Mouse (Mus musculus): ENCODE measurements around the gene Sf3a3.
A peak's percentile ranks its signal among the peaks of the same experiment; 100 is the strongest.
"Not testable (repeated sequence)": the region's sequence is repeated elsewhere in the genome, so short reads cannot be mapped to it uniquely, and the experiment has no call there.

Gene Sf3a3

GRCm38 (mm10) chr4:124699791-124700190 lies 14.8 kb upstream of the Sf3a3 start:
- no peak for DNase-seq (ENCODE audit: low spot score in 2 of 2)

GRCm38 (mm10) chr4:124700248-124700971 lies 14.2 kb upstream of the Sf3a3 start, which contains the start of gene Fhl3:
Gene Fhl3, plus strand, starts transcription at chr4:124700701.
- DNase-seq (ENCODE audit: low spot score in 2 of 2): peak in 1 of 2 experiments; percentile 29

GRCm38 (mm10) chr4:124701052-124701845 lies 13.3 kb upstream of the Sf3a3 start:
- peak; percentile 38 to 41 for DNase-seq (ENCODE audit: low spot score in 2 of 2)

GRCm38 (mm10) chr4:124701916-124702315 lies 12.7 kb upstream of the Sf3a3 start:
- peak in 1 of 2 experiments; percentile 36 for DNase-seq (ENCODE audit: low spot score in 2 of 2)

GRCm38 (mm10) chr4:124703406-124703805 lies 11.2 kb upstream of the Sf3a3 start:
- no peak for DNase-seq (ENCODE audit: low spot score in 2 of 2)

GRCm38 (mm10) chr4:124703881-124704796 lies 10.4 kb upstream of the Sf3a3 start:
- no peak for DNase-seq (ENCODE audit: low spot score in 2 of 2)

- peak; percentile 40 to 53 for DNase-seq (ENCODE audit: low spot score in 2 of 2)
Measured at GRCm38 (mm10) chr4:124704797-124705474, 9.6 kb upstream of the Sf3a3 start.

GRCm38 (mm10) chr4:124705661-124706269 lies 8.8 kb upstream of the Sf3a3 start:
- no peak for DNase-seq (ENCODE audit: low spot score in 2 of 2)

GRCm38 (mm10) chr4:124707381-124708199 lies 7.0 kb upstream of the Sf3a3 start:
- DNase-seq (ENCODE audit: low spot score in 2 of 2): peak in 1 of 2 experiments; percentile 32

- DNase-seq (ENCODE audit: low spot score in 2 of 2): not testable (repeated sequence)
Measured at GRCm38 (mm10) chr4:124708200-124708517, 6.4 kb upstream of the Sf3a3 start.

- peak; percentile 84 for DNase-seq (ENCODE audit: low spot score in 2 of 2)
Measured at GRCm38 (mm10) chr4:124708518-124709477, 5.8 kb upstream of the Sf3a3 start.

GRCm38 (mm10) chr4:124709961-124710446 lies 4.6 kb upstream of the Sf3a3 start:
- DNase-seq (ENCODE audit: low spot score in 2 of 2): peak in 1 of 2 experiments; percentile 47

GRCm38 (mm10) chr4:124710776-124711291 lies 3.7 kb upstream of the Sf3a3 start:
- DNase-seq (ENCODE audit: low spot score in 2 of 2): peak; percentile 56 to 60

GRCm38 (mm10) chr4:124712618-124713017 lies 2.0 kb upstream of the Sf3a3 start:
- no peak for DNase-seq (ENCODE audit: low spot score in 2 of 2)

- not testable (repeated sequence) for DNase-seq (ENCODE audit: low spot score in 2 of 2)
Measured at GRCm38 (mm10) chr4:124713850-124714249, 726 bp upstream of the Sf3a3 start.

- DNase-seq (ENCODE audit: low spot score in 2 of 2): no peak
Measured at GRCm38 (mm10) chr4:124719101-124719500, 4.5 kb downstream of the Sf3a3 start.

GRCm38 (mm10) chr4:124726121-124726520 lies 11.5 kb downstream of the Sf3a3 start:
- no peak for DNase-seq (ENCODE audit: low spot score in 2 of 2)

GRCm38 (mm10) chr4:124736952-124737351 lies 22.4 kb downstream of the Sf3a3 start:
- no peak for DNase-seq (ENCODE audit: low spot score in 2 of 2)

Measured in right cerebral cortex, postnatal 10 days (tissue).